Mouse (Mus musculus) lung, adult 2 months (tissue): ENCODE data around the gene D6Wsu163e. TPM values are rescaled to one million over a fixed set of nuclear protein-coding genes. Genes with fewer than 3 reads are reported as not detected.

ENCODE experiments used
- DNase-seq: peaks from one replicate; pipeline ENCODE4 v3.0.0; 2022
- H3K4me1 ChIP-seq: fragments of 200-500 bp; 2 replicates; pipeline ENCODE4 v1.6.1; 2011; ENCODE audit warnings: low read length; ENCODE audit not compliant: control insufficient read depth, insufficient read depth
- H3K4me3 ChIP-seq: fragments of 200-500 bp; replicated peaks from 2 replicates; pipeline ENCODE3; 2011; ENCODE audit warnings: low read depth, mild to moderate bottlenecking, control low read depth, low read length; ENCODE audit errors: extremely low read depth
- CTCF ChIP-seq: fragments of 200-500 bp; IDR thresholded peaks from 2 replicates; pipeline ENCODE4 v1.5.1; 2011; ENCODE audit warnings: mild to moderate bottlenecking, low read length, control low read depth; ENCODE audit not compliant: insufficient read depth
- POLR2A ChIP-seq: fragments of 200-500 bp; IDR thresholded peaks from 2 replicates; pipeline ENCODE4 v1.6.1; 2011; ENCODE audit warnings: low read depth, mild to moderate bottlenecking, control low read depth, low read length, borderline replicate concordance; ENCODE audit errors: extremely low read depth
- WGBS: fragments of 180-500 bp; shearing (Covaris S2); methylation state at CpG from one replicate; pipeline ENCODE4 v1.1.7; 2018; 5-methylcytosine and 5-hydroxymethylcytosine counted together
- polyA plus RNA-seq: library from polyadenylated mRNA; depleted of rRNA; stranded (reverse); fragments of >200 nt; gene quantifications from 2 replicates; pipeline ENCODE4 v1.2.3, GENCODE M21; 2012; rRNA removed

Gene D6Wsu163e
- polyA plus RNA-seq, 1 experiment, result 5.8 TPM

DNA sequence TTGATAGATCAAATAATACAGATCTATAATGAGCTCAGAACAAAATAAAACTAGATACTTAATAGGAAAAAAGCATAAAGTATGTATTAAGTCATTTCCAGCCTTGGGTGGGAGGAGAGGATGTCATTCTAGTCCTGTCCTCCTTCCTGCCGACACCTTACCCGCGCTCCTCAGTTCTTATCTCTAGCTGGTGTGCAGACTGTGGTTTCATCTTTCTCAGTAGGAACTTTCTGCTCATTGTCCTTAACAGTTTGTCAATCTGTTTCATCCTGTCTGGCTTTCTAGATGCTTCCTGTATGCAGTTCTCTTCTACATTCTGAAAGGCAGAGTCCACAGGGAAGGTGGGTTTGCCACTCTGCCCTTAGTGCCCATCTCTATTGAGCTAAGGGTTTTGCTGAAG lies 55.7 kb downstream of the D6Wsu163e start:
- 50% methylated on average over 3 of the region's 3 CpGs for WGBS
- TF ChIP-seq CTCF (no peak), POLR2A (no peak)
- no peak for DNase-seq
- Histone ChIP-seq H3K4me1 (no peaks in the 10 kb centered on the region), H3K4me3 (no peak overlapping the region)

- no peak overlapping the region for H3K4me3 ChIP-seq
- DNase-seq, result no peak
- no peak for TF ChIP-seq CTCF
- TF ChIP-seq POLR2A, result no peak
- WGBS, result 33% methylated on average over 5 of the region's 5 CpGs
- no peaks in the 10 kb centered on the region for H3K4me1 ChIP-seq
Observed at GRCm38 (mm10) chr6:126996399-126996798, 56.6 kb downstream of the D6Wsu163e start.

GRCm38 (mm10) chr6:127005646-127006045 lies 65.9 kb downstream of the D6Wsu163e start:
- DNase-seq, result no peak
- 83% methylated on average over 3 of the region's 3 CpGs for WGBS

DNA sequence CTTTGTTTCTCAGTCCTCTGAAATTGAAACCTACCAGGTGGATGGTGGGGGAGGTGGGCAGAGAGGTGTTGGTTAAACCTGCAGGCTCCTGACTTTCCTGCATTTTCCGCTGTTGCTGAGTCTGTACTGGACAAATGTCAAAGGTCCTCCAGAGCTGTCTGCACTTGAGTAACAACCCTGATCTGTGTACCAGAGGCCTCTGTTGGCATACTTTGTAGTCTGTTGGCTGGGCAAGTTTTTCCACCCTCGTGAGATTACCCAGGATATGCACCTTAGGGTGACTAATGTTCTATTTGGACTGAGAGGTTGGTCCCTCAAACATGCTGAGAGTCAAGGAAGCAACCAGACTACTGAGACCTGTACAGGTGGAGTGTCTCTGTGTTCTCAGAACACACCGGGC lies 66.8 kb downstream of the D6Wsu163e start:
- H3K4me1 ChIP-seq, result no peaks in the 10 kb centered on the region
- H3K4me3 ChIP-seq, result no peak overlapping the region
- no peak for TF ChIP-seq POLR2A
- WGBS, result 76% methylated on average over 3 of the region's 3 CpGs
- no peak for DNase-seq

More at GRCm38 (mm10) chr6:127005646-127006045, 65.9 kb downstream of the D6Wsu163e start:
- no peak for TF ChIP-seq CTCF
- no peak for TF ChIP-seq POLR2A
- Histone ChIP-seq H3K4me3 (no peak overlapping the region), H3K4me1 (no peaks in the 10 kb centered on the region)

GRCm38 (mm10) chr6:127010021-127010420 lies 70.3 kb downstream of the D6Wsu163e start:
- TF ChIP-seq POLR2A (no peak), CTCF (no peak)
- H3K4me1 ChIP-seq, result no peaks in the 10 kb centered on the region
- 90% methylated on average over 13 of the region's 13 CpGs for WGBS
- DNase-seq, result no peak
- no peak overlapping the region for H3K4me3 ChIP-seq

DNA sequence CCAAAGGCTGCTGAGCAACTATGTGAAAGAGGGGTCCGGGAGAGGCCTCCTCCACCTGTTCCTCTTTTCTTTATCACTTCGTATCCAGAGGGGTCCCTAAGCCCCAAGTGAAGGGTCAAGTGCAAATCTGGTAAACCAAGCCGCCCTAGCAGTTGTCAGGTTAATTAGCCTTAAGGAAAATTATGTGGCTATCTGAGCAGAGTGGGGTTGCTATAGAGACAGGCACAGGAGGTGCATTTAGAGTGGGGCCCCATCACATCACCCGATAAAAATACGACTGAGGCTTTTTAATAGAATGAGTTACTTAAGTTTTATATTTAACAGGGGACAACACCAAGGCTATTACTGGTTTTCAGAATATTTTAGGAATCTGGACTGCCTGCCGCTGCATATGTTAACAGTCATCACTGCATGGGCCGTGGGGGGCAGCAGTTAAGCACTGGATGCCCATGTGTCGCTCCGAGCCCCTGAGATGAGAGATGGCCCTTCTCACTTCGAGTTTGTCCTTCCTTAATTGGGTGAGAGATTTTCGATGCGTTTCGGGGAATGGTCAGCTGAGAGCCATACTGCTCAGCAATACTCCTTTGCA lies 72.3 kb downstream of the D6Wsu163e start:
- no peak for TF ChIP-seq CTCF
- no peak for TF ChIP-seq POLR2A
- WGBS, result 78% methylated on average over 13 of the region's 13 CpGs
- Histone ChIP-seq H3K4me3 (no peak overlapping the region), H3K4me1 (no peaks in the 10 kb centered on the region)
- no peak for DNase-seq

DNA sequence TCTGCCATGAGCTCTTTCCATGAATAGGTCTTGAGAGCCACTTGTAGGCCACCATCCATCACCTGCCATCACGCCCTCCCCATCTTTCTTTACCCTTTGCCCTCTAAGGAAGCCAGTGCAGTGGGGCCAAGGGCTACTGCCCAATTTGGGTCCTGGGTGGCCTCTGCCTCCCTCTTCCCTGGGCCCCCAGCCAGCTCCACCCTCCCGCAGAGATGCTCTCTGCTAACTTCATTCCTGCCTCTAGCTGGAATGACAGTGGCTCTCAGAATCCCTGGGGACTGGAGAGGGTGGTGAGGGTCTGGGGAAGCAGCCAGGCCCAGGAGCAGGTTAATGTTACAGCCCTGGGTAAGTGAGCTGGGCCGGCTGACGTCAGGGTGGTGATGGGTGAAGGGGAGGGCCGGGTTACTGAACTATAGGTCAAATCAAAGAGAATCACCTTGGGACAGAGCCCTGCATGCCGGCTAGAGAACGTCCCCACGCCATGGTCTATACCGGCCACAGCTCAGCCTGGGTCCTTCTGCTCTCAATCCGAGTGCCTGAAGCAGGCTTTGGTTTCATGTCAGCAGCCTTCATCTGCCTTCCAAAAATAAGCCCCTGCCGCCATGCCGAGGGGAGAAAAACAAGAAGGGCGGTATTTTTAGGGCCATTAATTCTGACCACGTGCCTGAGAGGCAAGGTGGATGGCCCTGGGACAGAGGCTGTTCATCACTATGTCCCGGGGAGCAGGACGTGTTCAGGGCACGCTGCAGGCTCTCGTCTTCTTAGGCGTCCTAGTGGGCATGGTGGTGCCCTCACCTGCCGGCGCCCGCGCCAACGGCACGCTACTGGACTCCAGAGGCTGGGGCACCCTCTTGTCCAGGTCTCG lies 75.4 kb downstream of the D6Wsu163e start, which contains the start of gene Fgf6:
Fgf6 (plus strand) TSS at position 681 of the 865 bp plus-strand sequence.
- no peaks in the 10 kb centered on the region for H3K4me1 ChIP-seq
- 79% methylated on average over 26 of the region's 26 CpGs for WGBS
- TF ChIP-seq CTCF, result no peak
- TF ChIP-seq POLR2A, result no peak
- no peak within 1 kb of the TSS for H3K4me3 ChIP-seq
- DNase-seq, result no peak

DNA sequence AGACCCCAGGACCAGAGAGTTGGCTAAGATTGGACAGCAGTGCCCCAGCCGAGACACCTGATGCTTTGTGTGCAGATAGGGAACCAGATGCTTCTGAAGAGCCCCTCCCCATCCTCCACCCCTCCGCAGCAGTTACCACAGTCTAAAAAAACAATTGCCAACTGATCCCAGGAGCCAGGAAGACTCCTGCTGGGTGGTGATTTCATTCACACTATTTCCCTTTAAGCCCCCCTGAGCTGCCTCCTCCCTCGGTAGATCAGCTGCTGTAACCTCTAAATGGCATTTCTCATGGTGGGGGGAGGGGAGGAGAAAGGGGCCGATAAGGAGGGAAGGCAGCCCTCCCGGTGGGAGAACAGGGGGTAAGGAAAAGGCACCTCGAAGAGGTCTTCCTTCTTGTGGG lies 79.5 kb downstream of the D6Wsu163e start:
- Histone ChIP-seq H3K4me1 (no peaks in the 10 kb centered on the region), H3K4me3 (no peak overlapping the region)
- 6% methylated on average over 6 of the region's 6 CpGs for WGBS
- TF ChIP-seq POLR2A (no peak), CTCF (no peak)
- DNase-seq, result no peak

DNA sequence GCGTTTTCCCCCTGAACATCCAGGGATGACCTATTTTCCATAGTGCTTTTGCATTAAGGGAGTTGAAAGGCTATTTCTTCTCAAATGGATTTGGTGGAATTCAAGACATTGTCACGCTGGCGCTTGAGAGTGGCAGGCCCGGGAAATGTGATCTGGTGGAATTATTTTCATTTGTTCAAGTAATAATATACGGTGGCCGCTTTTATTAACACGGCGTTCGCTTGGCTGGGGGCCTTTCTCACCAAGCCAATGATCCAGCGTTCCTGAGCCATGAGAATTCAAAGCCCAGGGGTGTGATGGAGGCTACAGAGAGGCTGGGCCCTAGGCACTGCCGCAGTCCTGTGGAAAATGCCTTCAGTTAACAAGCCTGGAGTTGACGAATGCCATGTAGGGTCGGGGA lies 80.7 kb downstream of the D6Wsu163e start:
- 31% methylated on average over 13 of the region's 13 CpGs for WGBS

DNA sequence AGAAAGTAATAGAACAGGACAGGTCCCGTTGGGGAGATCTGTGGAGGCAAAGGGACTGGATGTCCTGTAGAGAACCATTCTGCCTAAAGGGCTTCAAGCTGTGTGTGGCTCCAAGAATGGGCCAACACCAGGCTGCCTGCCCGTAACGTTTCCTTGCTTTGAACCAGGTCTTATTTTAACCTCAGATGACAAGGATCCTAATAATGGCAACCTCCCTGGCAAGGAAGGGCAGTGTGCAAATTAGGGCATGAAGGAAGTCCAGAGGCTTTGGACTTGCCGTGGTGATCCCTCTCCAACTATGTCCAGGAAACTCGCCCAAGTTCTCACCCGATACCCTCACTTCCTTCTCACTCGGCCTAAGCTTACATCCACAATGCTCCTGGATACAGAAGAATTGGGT lies 85.1 kb downstream of the D6Wsu163e start:
- Histone ChIP-seq H3K4me1 (no peaks in the 10 kb centered on the region), H3K4me3 (no peak overlapping the region)
- TF ChIP-seq CTCF (no peak), POLR2A (no peak)
- WGBS, result 58% methylated on average over 7 of the region's 7 CpGs
- DNase-seq, result no peak

More for the DNA sequence above, 80.7 kb downstream of the D6Wsu163e start:
- TF ChIP-seq POLR2A (no peak), CTCF (no peak)
- no peak overlapping the region for H3K4me3 ChIP-seq
- no peak for DNase-seq
- no peaks in the 10 kb centered on the region for H3K4me1 ChIP-seq

Other genes with a start within 250 kb of the D6Wsu163e start
- 0.31 and 0.93 TPM in 2 replicates for gene Kcna6, start 199.3 kb upstream of the D6Wsu163e start, polyA plus RNA-seq
- 46.2 and 69.8 TPM in 2 replicates for gene Ndufa9, start 90.8 kb upstream of the D6Wsu163e start, polyA plus RNA-seq
- not detected in 2 replicates for gene Akap3, start 86.9 kb upstream of the D6Wsu163e start, polyA plus RNA-seq
- 0.07 and 0.10 TPM in 2 replicates for gene Dyrk4, start 18.1 kb upstream of the D6Wsu163e start, polyA plus RNA-seq
- gene Rad51ap1, start 375 bp upstream of the D6Wsu163e start, polyA plus RNA-seq, result 0.48 and 1.1 TPM in 2 replicates
- gene Fgf6, start 75.6 kb downstream of the D6Wsu163e start, polyA plus RNA-seq, result 0.07 TPM in 1 of 2 replicates, not detected in the other
- gene Fgf23, start 132.9 kb downstream of the D6Wsu163e start, polyA plus RNA-seq, result not detected in 2 replicates
- 2.7 and 4.1 TPM in 2 replicates for gene Tigar, start 169.6 kb downstream of the D6Wsu163e start, polyA plus RNA-seq
- 47.8 and 51.0 TPM in 2 replicates for gene Ccnd2, start 212.2 kb downstream of the D6Wsu163e start, polyA plus RNA-seq